Mouse (Mus musculus): ENCODE results near the gene Slc46a2. TPM values are rescaled to one million over a fixed set of nuclear protein-coding genes. Genes with fewer than 3 reads are reported as not detected.

Gene Slc46a2
- total RNA-seq, 2 experiments from 2014 or later: not detected

- no peak for DNase-seq (ENCODE audit: low spot score in 2 of 2)
- intact Hi-C loops (cut with DNase I): no loop called here
Measured at GRCm38 (mm10) chr4:59863869-59864268, 51.0 kb downstream of the Slc46a2 start.

GRCm38 (mm10) chr4:59862335-59862734 is 52.5 kb downstream of the Slc46a2 start:
- intact Hi-C loops (cut with DNase I): no loop called here

GRCm38 (mm10) chr4:59861871-59862270 is 53.0 kb downstream of the Slc46a2 start:
- no peak for DNase-seq (ENCODE audit: low spot score in 2 of 2)
- intact Hi-C loops (cut with DNase I): no loop called here

More at GRCm38 (mm10) chr4:59862335-59862734, 52.5 kb downstream of the Slc46a2 start:
- DNase-seq (ENCODE audit: low spot score in 2 of 2): no peak

GRCm38 (mm10) chr4:59860431-59860830 is 54.4 kb downstream of the Slc46a2 start:
- no peak for DNase-seq (ENCODE audit: low spot score in 2 of 2)
- intact Hi-C loops (cut with DNase I): no loop called here

GRCm38 (mm10) chr4:59859693-59860425 is 55.0 kb downstream of the Slc46a2 start:
- DNase-seq (ENCODE audit: low spot score in 2 of 2): no peak
- intact Hi-C loops (cut with DNase I): no loop called here

Other genes with a start within 250 kb of the Slc46a2 start
- 10 to 100 TPM; 21.3 to 23.5 TPM for gene Inip, start 113.5 kb downstream of the Slc46a2 start, total RNA-seq (2021)
- 10 to 100 TPM; 31.8 to 33.8 TPM for gene Snx30, start 109.2 kb downstream of the Slc46a2 start, total RNA-seq (2021)
- gene Mup4, start 45.7 kb upstream of the Slc46a2 start, total RNA-seq (2021): not detected
- not detected for gene Mup6, start 49.2 kb upstream of the Slc46a2 start, total RNA-seq (2021)
- gene Mup7, start 155.4 kb upstream of the Slc46a2 start, total RNA-seq (2021): not detected
- gene Mup2, start 239.2 kb upstream of the Slc46a2 start, total RNA-seq (2021): not detected